Comparison of ENCODE assay signal across 25 mouse cellular contexts in the genomic region with DNA sequence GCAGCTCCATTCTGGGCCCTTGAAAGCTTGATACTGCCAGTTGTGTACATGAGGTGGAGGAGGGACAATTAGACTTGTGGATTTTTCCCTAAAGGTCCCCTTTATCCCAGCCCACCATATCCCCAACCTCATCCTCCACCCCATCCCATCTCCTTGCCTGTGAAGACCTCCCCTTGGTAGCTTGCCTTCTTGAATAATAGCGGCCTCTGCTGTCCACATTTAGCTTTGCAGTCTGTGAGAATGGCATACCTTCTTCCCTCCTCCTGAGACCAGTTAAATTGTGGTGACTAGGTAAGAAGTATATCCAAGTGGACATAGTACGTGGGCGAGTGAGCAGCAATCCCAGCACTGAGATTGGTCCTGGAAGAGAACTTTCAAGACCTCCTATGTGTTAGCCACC. TPM values are rescaled to one million over a fixed set of nuclear protein-coding genes. Genes with fewer than 3 reads are reported as not detected.
DNase-seq lines count a peak whose midpoint lies in the region; TF ChIP-seq lines count a peak whose summit lies in the region.
"Not testable (repeated sequence)": the region's sequence is repeated elsewhere in the genome, so short reads cannot be mapped to it uniquely, and the experiment has no call there.
"Had no signal": no experiment of that assay in that cellular context is flagged by ENCODE, and none has a peak within 500 bp of the region (broad histone marks: within the 10 kb centered on the region; RNA-seq: fewer than 3 reads in every experiment).

No protein-coding gene starts in this region.

- peak; percentile 45 for TF ChIP-seq CTCF in E14TG2a.4 (conservative IDR thresholded peaks at IDR 0.05; ENCODE audit: low read length)
- TF ChIP-seq CTCF in MEL (IDR thresholded peaks at IDR 0.05 in 2 of 3, conservative IDR thresholded peaks at IDR 0.05 in 1 of 3; ENCODE audit: control insufficient read depth in 1 of 3, insufficient read depth in 1 of 3, low read depth in 2 of 3, low read length in 3 of 3, poor library complexity in 1 of 3, severe bottlenecking in 1 of 3) = not testable (repeated sequence)
- TF ChIP-seq CTCF in bone marrow macrophage, adult 2 months (IDR thresholded peaks at IDR 0.05; ENCODE audit: low read depth, low read length) = peak; percentile 54; the same call in 1 of the 2 replicates

- TF ChIP-seq RAD21 in MEL (IDR thresholded peaks at IDR 0.05; ENCODE audit: low read depth, low read length) = not testable (repeated sequence)

- H3K9ac ChIP-seq in MEL (ENCODE audit: control insufficient read depth, low read depth, low read length, poor library complexity, severe bottlenecking) = not testable (repeated sequence)

- not testable (repeated sequence) for H3K79me2 ChIP-seq in MEL (ENCODE audit: control insufficient read depth, insufficient read depth, low read length, poor library complexity)

- TF ChIP-seq EP300 in MEL (IDR thresholded peaks at IDR 0.05; ENCODE audit: low read depth in 1 of 2, low read length in 2 of 2) = not testable (repeated sequence)

- not testable (repeated sequence) for H3K9me3 ChIP-seq in E14TG2a.4 (ENCODE audit: low read length); MEL (replicated peaks; ENCODE audit: insufficient read depth, low read length)

- TF ChIP-seq POLR2A in MEL (IDR thresholded peaks at IDR 0.05; ENCODE audit: control insufficient read depth in 1 of 2, insufficient read depth in 1 of 2, low read depth in 1 of 2, low read length in 2 of 2, poor library complexity in 1 of 2); bone marrow macrophage, adult 2 months (IDR thresholded peaks at IDR 0.05; ENCODE audit: borderline replicate concordance, low read depth, low read length): not testable (repeated sequence)

- H3K4me3 ChIP-seq in E14TG2a.4 (replicated peaks; ENCODE audit: low read length); MEL (ENCODE audit: control insufficient read depth in 1 of 2, insufficient read depth in 1 of 2, low read depth in 2 of 2, low read length in 2 of 2); bone marrow macrophage, adult 2 months (ENCODE audit: insufficient read depth, low read length): not testable (repeated sequence)

- not testable (repeated sequence) for H3K27me3 ChIP-seq in E14TG2a.4 (ENCODE audit: insufficient read depth, low read length); MEL (ENCODE audit: control insufficient read depth in 1 of 2, insufficient read depth in 2 of 2, low read length in 2 of 2)

- not testable (repeated sequence) for H3K4me1 ChIP-seq in E14TG2a.4 (replicated peaks; ENCODE audit: low read depth, low read length); MEL (ENCODE audit: control insufficient read depth in 1 of 2, insufficient read depth in 2 of 2, low read length in 2 of 2); bone marrow macrophage, adult 2 months (ENCODE audit: control insufficient read depth, insufficient read depth, low read length)

- not testable (repeated sequence) for H3K27ac ChIP-seq in MEL (ENCODE audit: control insufficient read depth, low read depth, low read length); bone marrow macrophage, adult 2 months (ENCODE audit: insufficient read depth, low read depth, low read length)

- peak; percentile 4 for DNase-seq in MEL (ENCODE audit: low read depth, low spot score)
- DNase-seq in kidney, postnatal 10 days = peak; percentile 3
- peak; percentile 9 to 31 for DNase-seq in lung, adult 18-20 months
- peak; percentile 5 to 14 for DNase-seq in urinary bladder, adult 18-20 months (ENCODE audit: low spot score in 2 of 2)

- not testable (repeated sequence) for H3K36me3 ChIP-seq in E14TG2a.4 (ENCODE audit: insufficient read depth, low read length); MEL (ENCODE audit: control insufficient read depth in 1 of 2, insufficient read depth in 2 of 2, low read length in 2 of 2)

RNA-seq across cellular contexts. Expression of gene Cyp2a4, which starts 13.4 kb away (rescaled TPM):
- total RNA-seq in MEL (2012; rRNA removed) = not detected in 2 replicates
- not detected for polyA plus RNA-seq in MEL (2012; ENCODE audit: insufficient read depth in 1 of 2, insufficient read length in 2 of 2, low read depth in 1 of 2, low replicate concordance in 2 of 2, missing spikeins in 1 of 2)
- not detected in 2 replicates for polyA plus RNA-seq in bone marrow macrophage, adult 2 months (2012; ENCODE audit: insufficient read depth, insufficient read length, missing spikeins)
- total RNA-seq: adrenal gland, postnatal 36 days; common myeloid progenitor, adult 5-6 weeks; gastrocnemius, adult 2 months; gastrocnemius, postnatal 25 days; granulocyte monocyte progenitor cell, adult 5-6 weeks; heart, adult 8-10 months; heart, postnatal 25 days had no signal
- polyA plus RNA-seq: brain, embryonic 14.5 days; embryonic facial prominence, embryonic 11.5 days; embryonic facial prominence, embryonic 15.5 days; erythroblast, embryonic 14.5 days; forebrain, embryonic 10.5 days; forebrain, embryonic 14.5 days; G1E; heart, embryonic 12.5 days; heart, embryonic 16.5 days; hindbrain, embryonic 10.5 days; hindbrain, embryonic 14.5 days; Patski had no signal
